Mouse (Mus musculus): ENCODE measurements around the gene Gm7544. TPM values are rescaled to one million over a fixed set of nuclear protein-coding genes. Genes with fewer than 3 reads are reported as not detected.
"Not testable (repeated sequence)": the region's sequence is repeated elsewhere in the genome, so short reads cannot be mapped to it uniquely, and the experiment has no call there.

Gene Gm7544
- polyA plus RNA-seq, 1 experiment from 2014 or later = not detected

GRCm38 (mm10) chr1:82974342-82974741 is 18.5 kb upstream of the Gm7544 start:
- H3K9ac ChIP-seq (ENCODE audit: low read depth, low read length) = no peak overlapping the region
- H3K9me3 ChIP-seq (ENCODE audit: control insufficient read depth, low read length) = no peaks in the 10 kb centered on the region
- H3K4me2 ChIP-seq (ENCODE audit: low read length) = no peak overlapping the region
- H3K27ac ChIP-seq (ENCODE audit: low read depth, low read length) = no peak overlapping the region
- ATAC-seq = no peak
- no peaks in the 10 kb centered on the region for H3K4me1 ChIP-seq (ENCODE audit: control insufficient read depth, insufficient read depth, low read depth, low read length)
- no peaks in the 10 kb centered on the region for H3K27me3 ChIP-seq (replicated peaks; ENCODE audit: control insufficient read depth, insufficient read depth, low read length)
- 89% methylated on average over 9 of the region's 9 CpGs for WGBS
- H3K36me3 ChIP-seq (ENCODE audit: control insufficient read depth, insufficient read depth, low read length) = no peaks in the 10 kb centered on the region
- H3K4me3 ChIP-seq (ENCODE audit: low read length) = no peak overlapping the region

DNA sequence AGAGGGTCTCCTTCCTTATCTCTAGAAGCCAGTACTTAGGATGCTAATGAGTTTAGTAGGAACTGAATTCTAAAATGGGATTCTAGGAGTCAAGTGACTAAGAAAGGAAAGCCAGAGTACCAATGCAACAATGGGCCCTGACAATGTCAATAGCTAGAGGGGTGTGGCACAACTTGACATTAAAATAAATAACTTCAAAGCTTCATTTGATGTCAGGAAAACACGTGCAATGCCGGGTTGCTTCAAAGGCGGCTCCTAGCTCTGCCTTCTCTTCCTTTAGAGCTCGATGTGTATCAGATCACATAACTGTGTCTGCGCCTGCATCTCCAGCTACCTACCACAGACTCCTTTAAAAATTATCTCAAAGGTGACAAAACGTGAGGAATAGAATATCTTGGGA is 18.1 kb upstream of the Gm7544 start:
- H3K27ac ChIP-seq (ENCODE audit: low read depth, low read length) = no peak overlapping the region
- WGBS = 80% methylated on average over 6 of the region's 6 CpGs
- no peak for ATAC-seq

GRCm38 (mm10) chr1:82973244-82973643 is 17.4 kb upstream of the Gm7544 start:
- no peak overlapping the region for H3K4me2 ChIP-seq (ENCODE audit: low read length)
- no peaks in the 10 kb centered on the region for H3K27me3 ChIP-seq (replicated peaks; ENCODE audit: control insufficient read depth, insufficient read depth, low read length)
- H3K9ac ChIP-seq (ENCODE audit: low read depth, low read length) = no peak overlapping the region
- no peak overlapping the region for H3K27ac ChIP-seq (ENCODE audit: low read depth, low read length)
- no peak for ATAC-seq
- no peaks in the 10 kb centered on the region for H3K36me3 ChIP-seq (ENCODE audit: control insufficient read depth, insufficient read depth, low read length)
- H3K4me3 ChIP-seq (ENCODE audit: low read length) = no peak overlapping the region
- WGBS = 87% methylated on average over 1 of the region's 1 CpGs
- no peaks in the 10 kb centered on the region for H3K4me1 ChIP-seq (ENCODE audit: control insufficient read depth, insufficient read depth, low read depth, low read length)
- H3K9me3 ChIP-seq (ENCODE audit: control insufficient read depth, low read length) = no peaks in the 10 kb centered on the region

More for the DNA sequence above, 18.1 kb upstream of the Gm7544 start:
- Histone ChIP-seq H3K36me3 (ENCODE audit: control insufficient read depth, insufficient read depth, low read length) (no peaks in the 10 kb centered on the region), H3K27me3 (replicated peaks; ENCODE audit: control insufficient read depth, insufficient read depth, low read length) (no peaks in the 10 kb centered on the region), H3K4me3 (ENCODE audit: low read length) (no peak overlapping the region), H3K9ac (ENCODE audit: low read depth, low read length) (no peak overlapping the region), H3K4me2 (ENCODE audit: low read length) (no peak overlapping the region), H3K4me1 (ENCODE audit: control insufficient read depth, insufficient read depth, low read depth, low read length) (no peaks in the 10 kb centered on the region), H3K9me3 (ENCODE audit: control insufficient read depth, low read length) (no peaks in the 10 kb centered on the region)

- H3K4me1 ChIP-seq (ENCODE audit: control insufficient read depth, insufficient read depth, low read depth, low read length) = no peaks in the 10 kb centered on the region
- no peaks in the 10 kb centered on the region for H3K36me3 ChIP-seq (ENCODE audit: control insufficient read depth, insufficient read depth, low read length)
- no peak overlapping the region for H3K27ac ChIP-seq (ENCODE audit: low read depth, low read length)
- no peak for ATAC-seq
- H3K9me3 ChIP-seq (ENCODE audit: control insufficient read depth, low read length) = no peaks in the 10 kb centered on the region
- WGBS = 60% methylated on average over 4 of the region's 4 CpGs
- no peak overlapping the region for H3K4me3 ChIP-seq (ENCODE audit: low read length)
- no peak overlapping the region for H3K9ac ChIP-seq (ENCODE audit: low read depth, low read length)
- H3K27me3 ChIP-seq (replicated peaks; ENCODE audit: control insufficient read depth, insufficient read depth, low read length) = no peaks in the 10 kb centered on the region
- no peak overlapping the region for H3K4me2 ChIP-seq (ENCODE audit: low read length)
These were observed 16.2 kb upstream of the Gm7544 start for GRCm38 (mm10) chr1:82972046-82972445.

DNA sequence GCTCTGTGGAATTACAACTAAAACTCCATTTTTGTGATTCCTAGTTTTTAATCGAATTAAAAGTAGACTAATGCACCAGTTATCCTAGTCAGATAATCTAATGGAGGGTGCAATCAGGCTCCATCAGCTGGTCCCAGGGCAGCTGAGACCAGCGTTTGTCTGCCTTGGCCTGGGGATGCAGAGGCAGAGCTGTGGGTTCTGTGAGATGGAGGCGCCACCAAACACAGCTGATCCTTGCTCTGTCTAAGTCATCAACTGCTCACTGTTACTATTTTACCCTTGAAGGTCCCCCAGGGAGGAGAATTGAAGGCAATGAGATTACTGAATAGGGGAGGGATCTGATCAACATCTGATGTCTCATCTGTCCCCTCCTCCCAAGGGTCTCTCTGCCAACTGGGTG is 10.6 kb upstream of the Gm7544 start:
- H3K36me3 ChIP-seq (ENCODE audit: control insufficient read depth, insufficient read depth, low read length) = no peaks in the 10 kb centered on the region
- no peak overlapping the region for H3K27ac ChIP-seq (ENCODE audit: low read depth, low read length)
- no peaks in the 10 kb centered on the region for H3K27me3 ChIP-seq (replicated peaks; ENCODE audit: control insufficient read depth, insufficient read depth, low read length)
- WGBS = 58% methylated on average over 3 of the region's 3 CpGs
- no peak overlapping the region for H3K4me3 ChIP-seq (ENCODE audit: low read length)
- no peak overlapping the region for H3K9ac ChIP-seq (ENCODE audit: low read depth, low read length)
- H3K4me2 ChIP-seq (ENCODE audit: low read length) = no peak overlapping the region
- no peak for ATAC-seq
- peaks cover 3% of the 10 kb centered on the region; the same call in 1 of the 2 replicates for H3K9me3 ChIP-seq (ENCODE audit: control insufficient read depth, low read length)
- H3K4me1 ChIP-seq (ENCODE audit: control insufficient read depth, insufficient read depth, low read depth, low read length) = no peaks in the 10 kb centered on the region

GRCm38 (mm10) chr1:82959870-82960385 is 4.1 kb upstream of the Gm7544 start, which contains the start of gene Gm47955:
Gene Gm47955 (plus strand): TSS chr1:82960286.
- Histone ChIP-seq H3K36me3 (ENCODE audit: control insufficient read depth, insufficient read depth, low read length) (no peaks in the 10 kb centered on the region), H3K27ac (ENCODE audit: low read depth, low read length) (no peak within 1 kb of the TSS), H3K4me3 (ENCODE audit: low read length) (no peak within 1 kb of the TSS), H3K9ac (ENCODE audit: low read depth, low read length) (no peak within 1 kb of the TSS), H3K4me1 (ENCODE audit: control insufficient read depth, insufficient read depth, low read depth, low read length) (no peaks in the 10 kb centered on the region), H3K9me3 (ENCODE audit: control insufficient read depth, low read length) (peaks cover 3% of the 10 kb centered on the region; the same call in 1 of the 2 replicates), H3K4me2 (ENCODE audit: low read length) (no peak within 1 kb of the TSS), H3K27me3 (replicated peaks; ENCODE audit: control insufficient read depth, insufficient read depth, low read length) (no peaks in the 10 kb centered on the region)
- ATAC-seq = no peak
- WGBS = 92% methylated on average over 11 of the region's 11 CpGs

DNA sequence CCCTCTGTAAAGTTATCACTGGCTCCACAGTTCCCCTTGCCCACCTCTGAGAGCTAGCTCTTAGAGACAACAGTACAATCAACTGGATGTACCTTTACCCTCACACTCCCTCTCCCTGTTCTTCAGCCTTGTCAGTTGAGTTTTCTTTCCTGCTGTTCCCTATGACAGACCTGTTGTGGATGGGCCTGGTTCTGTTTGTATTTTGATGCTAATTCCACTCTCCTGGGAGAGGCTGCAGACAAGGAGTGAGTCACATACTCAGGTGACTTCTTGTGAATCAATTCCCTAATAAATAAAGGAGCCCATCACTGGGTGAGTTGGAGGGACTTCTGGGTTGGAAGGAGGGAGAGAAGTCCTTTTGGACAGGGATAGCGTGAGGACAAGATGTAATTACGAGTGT is 7.2 kb downstream of the Gm7544 start:
- no peak overlapping the region for H3K4me3 ChIP-seq (ENCODE audit: low read length)
- H3K4me1 ChIP-seq (ENCODE audit: control insufficient read depth, insufficient read depth, low read depth, low read length) = no peaks in the 10 kb centered on the region
- no peak overlapping the region for H3K9ac ChIP-seq (ENCODE audit: low read depth, low read length)
- H3K4me2 ChIP-seq (ENCODE audit: low read length) = no peak overlapping the region
- H3K27me3 ChIP-seq (replicated peaks; ENCODE audit: control insufficient read depth, insufficient read depth, low read length) = no peaks in the 10 kb centered on the region
- no peak for ATAC-seq
- no peaks in the 10 kb centered on the region for H3K36me3 ChIP-seq (ENCODE audit: control insufficient read depth, insufficient read depth, low read length)
- no peaks in the 10 kb centered on the region for H3K9me3 ChIP-seq (ENCODE audit: control insufficient read depth, low read length)
- WGBS = 88% methylated on average over 2 of the region's 2 CpGs
- H3K27ac ChIP-seq (ENCODE audit: low read depth, low read length) = no peak overlapping the region

DNA sequence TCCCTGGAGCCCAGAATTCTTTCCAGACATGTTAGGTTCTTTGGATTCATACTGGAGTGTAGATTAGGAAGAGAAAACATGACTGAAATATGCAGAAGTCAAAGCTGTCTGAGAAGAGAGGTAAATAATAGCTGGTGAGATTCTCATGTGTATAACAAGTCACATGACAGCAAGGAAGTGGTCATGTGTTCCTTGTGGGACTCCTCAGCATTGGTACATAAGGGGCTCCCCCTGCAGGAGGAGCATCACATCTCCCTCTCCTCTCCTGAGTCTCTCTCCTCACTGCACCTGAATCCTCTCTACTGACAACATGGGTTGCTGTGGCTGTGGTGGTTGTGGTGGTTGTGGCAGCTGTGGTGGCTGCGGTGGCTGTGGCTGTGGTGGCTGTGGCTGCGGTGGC is 9.8 kb downstream of the Gm7544 start:
- H3K4me2 ChIP-seq (ENCODE audit: low read length); H3K27ac ChIP-seq (ENCODE audit: low read depth, low read length); ATAC-seq; H3K27me3 ChIP-seq (replicated peaks; ENCODE audit: control insufficient read depth, insufficient read depth, low read length); H3K4me3 ChIP-seq (ENCODE audit: low read length); H3K36me3 ChIP-seq (ENCODE audit: control insufficient read depth, insufficient read depth, low read length); H3K4me1 ChIP-seq (ENCODE audit: control insufficient read depth, insufficient read depth, low read depth, low read length); H3K9me3 ChIP-seq (ENCODE audit: control insufficient read depth, low read length); H3K9ac ChIP-seq (ENCODE audit: low read depth, low read length): not testable (repeated sequence)
- WGBS = 100% methylated on average over 2 of the region's 2 CpGs

DNA sequence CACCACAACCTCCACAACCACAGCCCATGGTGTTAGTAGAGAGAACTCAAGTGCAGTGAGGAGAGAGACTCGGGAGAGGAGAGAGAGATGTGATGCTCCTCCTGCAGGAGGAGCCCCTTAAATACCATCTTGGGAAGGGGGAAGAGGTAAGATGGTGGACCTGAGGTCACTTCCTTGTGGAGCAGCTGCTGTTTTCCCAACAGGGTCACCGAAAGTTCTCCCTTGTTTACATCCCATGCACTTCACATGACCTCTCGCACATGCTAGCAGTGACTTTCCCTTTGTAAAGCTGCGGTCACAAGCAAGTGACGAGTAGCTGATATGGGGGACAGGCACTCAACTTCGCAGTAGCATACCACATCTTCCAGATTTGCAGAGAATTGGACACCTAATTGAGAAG is 12.5 kb downstream of the Gm7544 start, which contains the start of gene A030003K21Rik:
Gene A030003K21Rik (minus strand): TSS at position 94 of the 400 bp plus-strand sequence.
- H3K27me3 ChIP-seq (replicated peaks; ENCODE audit: control insufficient read depth, insufficient read depth, low read length); ATAC-seq; H3K4me1 ChIP-seq (ENCODE audit: control insufficient read depth, insufficient read depth, low read depth, low read length); H3K4me2 ChIP-seq (ENCODE audit: low read length); H3K9ac ChIP-seq (ENCODE audit: low read depth, low read length); H3K27ac ChIP-seq (ENCODE audit: low read depth, low read length); H3K4me3 ChIP-seq (ENCODE audit: low read length); H3K9me3 ChIP-seq (ENCODE audit: control insufficient read depth, low read length); H3K36me3 ChIP-seq (ENCODE audit: control insufficient read depth, insufficient read depth, low read length): not testable (repeated sequence)
- WGBS = no CpG with 5 or more reads among the region's 6 CpGs

DNA sequence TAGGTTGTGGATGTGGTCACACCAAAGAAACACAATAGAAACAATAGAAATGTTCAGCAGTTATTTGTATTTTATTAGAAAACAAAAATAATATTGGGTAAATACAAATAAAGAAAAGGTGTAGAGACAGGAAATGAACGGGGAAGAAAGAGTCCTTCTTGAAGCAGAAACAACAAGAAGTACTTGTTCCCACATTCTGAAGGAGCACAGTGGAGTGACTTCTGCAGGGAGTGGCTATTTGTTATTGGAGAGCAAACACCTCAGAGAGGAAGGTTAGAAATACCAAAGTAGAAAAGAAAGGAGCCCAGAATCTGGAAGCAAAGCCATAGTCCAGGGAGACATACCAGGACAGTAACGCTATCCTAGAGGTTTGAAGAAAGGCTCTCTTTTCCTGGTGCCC is 13.3 kb downstream of the Gm7544 start:
- H3K36me3 ChIP-seq (ENCODE audit: control insufficient read depth, insufficient read depth, low read length); H3K9ac ChIP-seq (ENCODE audit: low read depth, low read length); H3K4me3 ChIP-seq (ENCODE audit: low read length); H3K9me3 ChIP-seq (ENCODE audit: control insufficient read depth, low read length); H3K27me3 ChIP-seq (replicated peaks; ENCODE audit: control insufficient read depth, insufficient read depth, low read length); H3K4me1 ChIP-seq (ENCODE audit: control insufficient read depth, insufficient read depth, low read depth, low read length); H3K27ac ChIP-seq (ENCODE audit: low read depth, low read length); H3K4me2 ChIP-seq (ENCODE audit: low read length); ATAC-seq: not testable (repeated sequence)
- 91% methylated on average over 1 of the region's 2 CpGs for WGBS

Data from hindbrain, embryonic 16.5 days (tissue).